Mouse (Mus musculus) lung, adult 2 months (tissue): ENCODE results near the gene Lrch3.

ENCODE experiments used
- CTCF ChIP-seq: fragments of 200-500 bp; IDR thresholded peaks from 2 replicates; pipeline ENCODE4 v1.5.1; 2011; ENCODE audit warnings: mild to moderate bottlenecking, low read length, control low read depth; ENCODE audit not compliant: insufficient read depth
- POLR2A ChIP-seq: fragments of 200-500 bp; IDR thresholded peaks from 2 replicates; pipeline ENCODE4 v1.6.1; 2011; ENCODE audit warnings: low read depth, mild to moderate bottlenecking, control low read depth, low read length, borderline replicate concordance; ENCODE audit errors: extremely low read depth

- TF ChIP-seq POLR2A (no peak), CTCF (no peak)
Measured at GRCm38 (mm10) chr16:33061400-33061799, 147.5 kb downstream of the Lrch3 start.
